Mouse (Mus musculus): Measurements from ENCODE around the gene Grik1.

DNA sequence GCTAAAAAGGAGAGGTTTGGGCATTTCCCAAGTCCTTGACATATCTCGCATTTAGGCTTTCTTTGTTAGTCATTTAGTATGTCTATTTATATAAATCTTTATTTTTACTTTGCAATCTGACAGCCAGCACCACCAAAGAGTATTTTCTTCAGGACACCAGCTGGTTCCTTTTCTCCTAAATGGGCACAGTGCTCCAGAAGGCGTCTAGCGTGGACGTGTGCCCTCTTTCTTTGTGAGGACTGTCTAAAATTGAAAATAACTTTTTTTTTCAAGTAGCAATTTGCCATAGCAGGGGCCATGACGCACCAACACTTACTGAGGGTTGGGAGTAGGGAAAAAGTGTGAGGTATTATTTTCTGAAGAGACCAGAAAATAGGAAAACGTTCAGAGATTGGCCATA lies 425.5 kb downstream of the Grik1 start:
- TF ChIP-seq CTCF (IDR thresholded peaks at IDR 0.05; ENCODE audit: extremely low read depth, insufficient read length, insufficient replicate concordance, low read depth, low read length), result no peak
- TF ChIP-seq POLR2A (IDR thresholded peaks at IDR 0.05; ENCODE audit: low read depth, low read length), result no peak
